Mouse (Mus musculus) ovary, postnatal 10 days (tissue): ENCODE data around the gene Cog2.

Source experiments
- DNase-seq: peaks from one replicate; pipeline ENCODE4 v3.0.0; 2022; ENCODE audit warnings: low spot score

Gene Cog2

GRCm38 (mm10) chr8:124520249-124521080 is at the start of gene Cog2:
TSS of gene Cog2 (plus strand) at chr8:124520767.
- peak; percentile 82 for DNase-seq

- no peak for DNase-seq
Observed at GRCm38 (mm10) chr8:124475690-124476089, 44.9 kb upstream of the Cog2 start.

- no peak for DNase-seq
Observed at GRCm38 (mm10) chr8:124476701-124477100, 43.9 kb upstream of the Cog2 start.

- DNase-seq: no peak
Observed at GRCm38 (mm10) chr8:124479251-124479650, 41.3 kb upstream of the Cog2 start.

- no peak for DNase-seq
Observed at GRCm38 (mm10) chr8:124480321-124480720, 40.2 kb upstream of the Cog2 start.

- no peak for DNase-seq
Observed at GRCm38 (mm10) chr8:124482790-124483189, 37.8 kb upstream of the Cog2 start.

- no peak for DNase-seq
Observed at GRCm38 (mm10) chr8:124483356-124484115, 37.0 kb upstream of the Cog2 start.

GRCm38 (mm10) chr8:124489311-124489710 is 31.3 kb upstream of the Cog2 start:
- DNase-seq: no peak

GRCm38 (mm10) chr8:124489786-124490185 is 30.8 kb upstream of the Cog2 start:
- DNase-seq: no peak

- no peak for DNase-seq
Observed at GRCm38 (mm10) chr8:124494397-124494796, 26.2 kb upstream of the Cog2 start.

GRCm38 (mm10) chr8:124494955-124495354 is 25.6 kb upstream of the Cog2 start:
- DNase-seq: no peak

GRCm38 (mm10) chr8:124495676-124496075 is 24.9 kb upstream of the Cog2 start:
- no peak for DNase-seq

GRCm38 (mm10) chr8:124496266-124496665 is 24.3 kb upstream of the Cog2 start:
- DNase-seq: no peak

GRCm38 (mm10) chr8:124496871-124497270 is 23.7 kb upstream of the Cog2 start:
- DNase-seq: no peak

- DNase-seq: no peak
Observed at GRCm38 (mm10) chr8:124498398-124498797, 22.2 kb upstream of the Cog2 start.

GRCm38 (mm10) chr8:124499236-124499937 is 21.2 kb upstream of the Cog2 start:
- DNase-seq: no peak

GRCm38 (mm10) chr8:124499938-124500239 is 20.7 kb upstream of the Cog2 start:
- no peak for DNase-seq

- DNase-seq: no peak
Observed at GRCm38 (mm10) chr8:124505626-124506025, 14.9 kb upstream of the Cog2 start.

GRCm38 (mm10) chr8:124507572-124508320 is 12.8 kb upstream of the Cog2 start:
- DNase-seq: no peak

- no peak for DNase-seq
Observed at GRCm38 (mm10) chr8:124508321-124508695, 12.3 kb upstream of the Cog2 start.

- no peak for DNase-seq
Observed at GRCm38 (mm10) chr8:124509156-124509555, 11.4 kb upstream of the Cog2 start.

GRCm38 (mm10) chr8:124516039-124516438 is 4.5 kb upstream of the Cog2 start:
- no peak for DNase-seq
